Mouse (Mus musculus) heart, embryonic 12.5 days (tissue): ENCODE results near the gene Hoxc12. TPM values are rescaled to one million over a fixed set of nuclear protein-coding genes. Genes with fewer than 3 reads are reported as not detected.
A peak's percentile ranks its signal among the peaks of the same experiment; 100 is the strongest.

ENCODE experiments used
- ATAC-seq: fragments of 200-750 bp; cut with Nextera tagmentation; 2 replicates; pipeline ENCODE4 v1.8.0; 2017; ENCODE audit warnings: moderate TSS enrichment, moderate library complexity; ENCODE audit not compliant: insufficient number of reproducible peaks, low FRiP score
- H3K27ac ChIP-seq: fragments of 300-500 bp; sonication (generic); 2 replicates; pipeline ENCODE4 v1.5.1; 2016; ENCODE audit warnings: mild to moderate bottlenecking, moderate library complexity; ENCODE audit not compliant: poor library complexity, severe bottlenecking
- H3K27me3 ChIP-seq: fragments of 300-500 bp; sonication (generic); replicated peaks from 2 replicates; pipeline ENCODE4 v1.6.1; 2016; ENCODE audit warnings: mild to moderate bottlenecking, moderate library complexity
- H3K36me3 ChIP-seq: fragments of 300-500 bp; sonication (generic); 2 replicates; pipeline ENCODE4 v1.6.1; 2016; ENCODE audit warnings: mild to moderate bottlenecking, moderate library complexity
- H3K4me1 ChIP-seq: fragments of 300-500 bp; sonication (generic); replicated peaks from 2 replicates; pipeline ENCODE4 v1.6.1; 2016; ENCODE audit warnings: mild to moderate bottlenecking
- H3K4me2 ChIP-seq: fragments of 300-500 bp; sonication (generic); 2 replicates; pipeline ENCODE4 v1.6.1; 2016; ENCODE audit warnings: mild to moderate bottlenecking, moderate library complexity
- H3K4me3 ChIP-seq: fragments of 300-500 bp; sonication (generic); 2 replicates; pipeline ENCODE4 v1.5.1; 2016; ENCODE audit warnings: mild to moderate bottlenecking
- H3K9ac ChIP-seq: fragments of 300-500 bp; sonication (generic); 2 replicates; pipeline ENCODE4 v1.6.1; 2016; ENCODE audit warnings: mild to moderate bottlenecking, moderate library complexity
- H3K9me3 ChIP-seq: fragments of 300-500 bp; sonication (generic); replicated peaks from 2 replicates; pipeline ENCODE4 v1.6.1; 2016; ENCODE audit warnings: mild to moderate bottlenecking, moderate library complexity
- WGBS: fragments of 180-500 bp; shearing (Covaris S2); methylation state at CpG from one replicate; pipeline ENCODE4 v1.1.7; 2016; 5-methylcytosine and 5-hydroxymethylcytosine counted together
- polyA plus RNA-seq: library from polyadenylated mRNA; unstranded; fragments of >200 nt; fragmentation: Nextera tagmentation; extraction: Ambion mirVana; gene quantifications from 2 replicates; pipeline ENCODE4 v1.2.1, GENCODE M21; 2016

Gene Hoxc12
- polyA plus RNA-seq, 1 experiment from 2014 or later: not detected

GRCm38 (mm10) chr15:102965892-102966775, 29.6 kb downstream of the Hoxc12 start:
- H3K9me3 ChIP-seq: no peaks in the 10 kb centered on the region
- peaks cover 12% of the 10 kb centered on the region; the same call in 1 of the 2 replicates for H3K4me1 ChIP-seq
- no peak overlapping the region for H3K27ac ChIP-seq
- H3K4me2 ChIP-seq: peak overlapping the region; percentile 45
- peak overlapping the region; percentile 17; the same call in 1 of the 2 replicates for H3K4me3 ChIP-seq
- H3K27me3 ChIP-seq: peaks cover 96% of the 10 kb centered on the region
- H3K36me3 ChIP-seq: no peaks in the 10 kb centered on the region
- 4% methylated on average over 29 of the region's 30 CpGs for WGBS
- H3K9ac ChIP-seq: no peak overlapping the region
- peak; percentile 42 for ATAC-seq

GRCm38 (mm10) chr15:102966776-102967311, 30.3 kb downstream of the Hoxc12 start, which contains the start of gene Hoxc10:
Hoxc10 (plus strand) TSS chr15:102966796.
- Histone ChIP-seq H3K27me3 (peaks cover 95% of the 10 kb centered on the region), H3K9ac (no peak within 1 kb of the TSS), H3K4me2 (peak within 1 kb of the TSS; percentile 45), H3K4me1 (peaks cover 12% of the 10 kb centered on the region; the same call in 1 of the 2 replicates), H3K4me3 (peak within 1 kb of the TSS; percentile 17; the same call in 1 of the 2 replicates), H3K27ac (no peak within 1 kb of the TSS), H3K36me3 (no peaks in the 10 kb centered on the region), H3K9me3 (no peaks in the 10 kb centered on the region)
- no peak for ATAC-seq
- 2% methylated on average over 27 of the region's 27 CpGs for WGBS

DNA sequence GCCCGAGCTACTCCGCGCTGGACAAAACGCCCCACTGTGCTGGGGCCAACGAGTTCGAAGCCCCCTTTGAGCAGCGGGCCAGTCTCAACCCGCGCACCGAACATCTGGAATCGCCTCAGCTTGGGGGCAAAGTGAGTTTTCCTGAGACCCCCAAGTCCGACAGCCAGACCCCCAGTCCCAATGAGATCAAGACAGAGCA, 30.7 kb downstream of the Hoxc12 start, which contains the start of gene Hoxc5:
Gene Hoxc5, plus strand, starts transcription at position 132 of the 199 bp plus-strand sequence.
- Histone ChIP-seq H3K27ac (no peak within 1 kb of the TSS), H3K4me2 (peak within 1 kb of the TSS; percentile 45), H3K27me3 (peaks cover 97% of the 10 kb centered on the region), H3K9me3 (no peaks in the 10 kb centered on the region), H3K36me3 (no peaks in the 10 kb centered on the region), H3K9ac (no peak within 1 kb of the TSS), H3K4me3 (peak within 1 kb of the TSS; percentile 17; the same call in 1 of the 2 replicates), H3K4me1 (peaks cover 12% of the 10 kb centered on the region; the same call in 1 of the 2 replicates)
- ATAC-seq: no peak
- WGBS: 2% methylated on average over 12 of the region's 12 CpGs

DNA sequence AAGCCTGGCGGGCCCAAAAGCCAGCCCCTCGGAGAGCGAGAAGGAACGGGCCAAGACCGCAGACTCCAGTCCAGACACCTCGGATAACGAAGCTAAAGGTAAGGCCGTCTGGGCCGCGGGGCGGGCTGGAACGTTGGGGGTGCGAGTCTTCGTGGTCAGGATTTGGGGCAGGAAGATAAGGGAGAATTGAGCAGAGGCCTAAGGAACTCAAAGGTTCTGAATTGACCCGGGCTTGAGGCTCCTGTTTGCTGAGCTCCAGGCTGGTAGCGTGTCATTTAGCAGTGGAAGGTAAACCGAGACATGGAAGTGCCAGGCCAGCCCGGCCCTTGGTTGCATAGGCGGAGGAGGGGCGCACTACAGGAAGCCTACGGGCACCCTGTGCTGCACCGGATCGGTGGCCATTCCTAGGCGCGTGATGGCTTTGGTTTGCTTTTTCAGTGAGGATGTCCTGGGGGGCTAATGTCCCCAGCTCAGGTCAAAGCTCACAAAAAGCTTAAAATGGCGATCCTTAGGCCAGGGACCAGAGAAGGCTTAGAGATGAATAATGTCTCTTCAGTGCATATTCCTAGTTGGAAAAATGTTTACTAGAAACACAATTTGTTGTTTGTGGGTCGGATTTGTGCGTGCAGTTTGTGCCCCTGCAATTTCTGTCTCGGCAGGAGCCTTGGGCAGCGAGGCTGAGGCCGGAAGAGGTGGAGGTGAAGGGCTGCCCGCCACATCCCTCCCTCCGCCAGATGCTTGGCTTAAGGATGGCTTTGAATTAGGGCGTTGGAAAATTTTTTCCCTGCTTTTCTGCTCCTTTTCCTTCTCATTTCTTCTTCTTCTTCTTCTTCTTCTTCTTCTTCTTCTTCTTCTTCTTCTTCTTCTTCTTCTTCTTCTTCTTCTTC, 31.2 kb downstream of the Hoxc12 start:
- H3K27me3 ChIP-seq: peaks cover 97% of the 10 kb centered on the region
- no peak overlapping the region for H3K27ac ChIP-seq
- no peak for ATAC-seq
- no peak overlapping the region for H3K4me3 ChIP-seq
- no peak overlapping the region for H3K9ac ChIP-seq
- H3K9me3 ChIP-seq: no peaks in the 10 kb centered on the region
- H3K36me3 ChIP-seq: no peaks in the 10 kb centered on the region
- no peak overlapping the region for H3K4me2 ChIP-seq
- WGBS: 2% methylated on average over 34 of the region's 34 CpGs
- peaks cover 12% of the 10 kb centered on the region; the same call in 1 of the 2 replicates for H3K4me1 ChIP-seq

DNA sequence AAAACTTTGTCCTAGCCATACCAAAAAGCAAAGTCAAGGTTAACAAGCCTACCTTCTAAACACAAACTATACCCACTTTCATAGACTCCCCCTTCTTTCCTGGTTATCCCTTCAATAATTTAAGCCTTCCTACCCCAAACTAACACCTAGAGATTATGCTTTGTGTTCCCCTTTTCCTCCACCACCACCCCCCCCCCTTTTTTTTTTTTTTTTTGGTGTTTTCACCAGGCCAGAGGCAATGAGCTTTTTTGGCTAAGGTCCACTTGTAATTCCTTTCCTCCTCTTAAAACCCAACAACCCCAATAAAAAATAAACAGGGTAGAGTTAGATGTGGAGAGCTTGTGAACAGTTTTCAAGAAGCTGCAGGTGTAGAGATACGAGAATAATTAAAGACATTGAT, 32.7 kb downstream of the Hoxc12 start:
- no peaks in the 10 kb centered on the region for H3K36me3 ChIP-seq
- no peak overlapping the region for H3K4me2 ChIP-seq
- H3K9me3 ChIP-seq: no peaks in the 10 kb centered on the region
- H3K27me3 ChIP-seq: peaks cover 97% of the 10 kb centered on the region
- H3K27ac ChIP-seq: no peak overlapping the region
- H3K4me3 ChIP-seq: no peak overlapping the region
- WGBS: 27% methylated on average over 1 of the region's 1 CpGs
- H3K9ac ChIP-seq: no peak overlapping the region
- no peak for ATAC-seq
- peaks cover 8% of the 10 kb centered on the region; the same call in 1 of the 2 replicates for H3K4me1 ChIP-seq

DNA sequence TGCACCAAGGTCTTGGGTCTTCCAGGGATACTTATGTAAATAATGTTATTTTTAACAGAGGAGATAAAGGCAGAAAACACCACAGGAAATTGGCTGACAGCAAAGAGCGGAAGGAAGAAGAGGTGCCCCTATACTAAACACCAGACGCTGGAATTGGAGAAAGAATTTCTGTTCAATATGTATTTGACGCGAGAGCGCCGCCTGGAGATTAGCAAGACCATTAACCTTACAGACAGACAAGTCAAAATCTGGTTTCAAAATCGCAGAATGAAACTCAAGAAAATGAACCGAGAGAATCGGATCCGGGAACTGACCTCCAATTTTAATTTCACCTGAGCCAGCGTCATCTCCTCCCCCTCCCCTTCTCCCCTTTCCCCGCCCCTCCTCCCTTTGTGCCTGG, 34.2 kb downstream of the Hoxc12 start:
- Histone ChIP-seq H3K9ac (no peak overlapping the region), H3K27ac (no peak overlapping the region), H3K27me3 (peaks cover 96% of the 10 kb centered on the region), H3K4me2 (no peak overlapping the region), H3K9me3 (no peaks in the 10 kb centered on the region), H3K4me3 (no peak overlapping the region), H3K4me1 (peaks cover 8% of the 10 kb centered on the region; the same call in 1 of the 2 replicates), H3K36me3 (no peaks in the 10 kb centered on the region)
- 2% methylated on average over 12 of the region's 12 CpGs for WGBS
- no peak for ATAC-seq

DNA sequence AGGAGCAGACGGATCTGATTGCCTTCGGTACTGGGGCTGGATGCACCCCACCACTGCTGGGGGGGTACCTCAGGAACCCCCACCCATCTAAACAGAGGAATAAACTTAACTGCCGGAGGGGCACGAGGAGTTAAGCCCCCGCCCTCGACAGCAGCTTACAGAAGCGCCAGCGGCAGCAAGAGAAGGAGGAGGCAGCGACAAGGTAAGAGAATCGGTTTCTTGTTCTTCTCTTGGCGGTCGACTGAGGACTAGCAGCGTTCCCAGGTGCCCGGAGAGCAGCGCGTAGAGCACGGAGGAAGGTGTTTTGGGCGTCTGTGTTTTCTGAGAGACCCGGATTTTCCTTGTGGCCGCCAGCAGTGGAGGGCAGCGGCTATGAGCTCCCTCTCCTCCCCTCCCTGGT, 35.7 kb downstream of the Hoxc12 start:
- Histone ChIP-seq H3K9ac (no peak overlapping the region), H3K4me2 (no peak overlapping the region), H3K4me1 (peaks cover 3% of the 10 kb centered on the region; the same call in 1 of the 2 replicates), H3K36me3 (no peaks in the 10 kb centered on the region), H3K27ac (no peak overlapping the region), H3K4me3 (no peak overlapping the region), H3K27me3 (peaks cover 96% of the 10 kb centered on the region), H3K9me3 (no peaks in the 10 kb centered on the region)
- under 1% methylated on average over 21 of the region's 21 CpGs for WGBS
- ATAC-seq: no peak

- no peak for ATAC-seq
- Histone ChIP-seq H3K4me3 (no peak overlapping the region), H3K4me1 (peaks cover 6% of the 10 kb centered on the region; the same call in 1 of the 2 replicates), H3K27ac (no peak overlapping the region), H3K4me2 (no peak overlapping the region), H3K9ac (no peak overlapping the region), H3K9me3 (no peaks in the 10 kb centered on the region), H3K27me3 (peaks cover 96% of the 10 kb centered on the region), H3K36me3 (no peaks in the 10 kb centered on the region)
- under 1% methylated on average over 6 of the region's 6 CpGs for WGBS
These were observed 36.2 kb downstream of the Hoxc12 start for GRCm38 (mm10) chr15:102972753-102973152.

GRCm38 (mm10) chr15:102975034-102975433, 38.5 kb downstream of the Hoxc12 start:
- peaks cover 97% of the 10 kb centered on the region for H3K27me3 ChIP-seq
- ATAC-seq: no peak
- H3K4me2 ChIP-seq: no peak overlapping the region
- no peak overlapping the region for H3K27ac ChIP-seq
- H3K4me1 ChIP-seq: peaks cover 6% of the 10 kb centered on the region; the same call in 1 of the 2 replicates
- H3K9ac ChIP-seq: no peak overlapping the region
- no peaks in the 10 kb centered on the region for H3K36me3 ChIP-seq
- no peaks in the 10 kb centered on the region for H3K9me3 ChIP-seq
- no peak overlapping the region for H3K4me3 ChIP-seq
- 5% methylated on average over 7 of the region's 7 CpGs for WGBS

- no peak overlapping the region for H3K9ac ChIP-seq
- H3K4me3 ChIP-seq: no peak overlapping the region
- no peaks in the 10 kb centered on the region for H3K36me3 ChIP-seq
- ATAC-seq: no peak
- H3K9me3 ChIP-seq: no peaks in the 10 kb centered on the region
- H3K4me1 ChIP-seq: peaks cover 6% of the 10 kb centered on the region; the same call in 1 of the 2 replicates
- H3K27ac ChIP-seq: no peak overlapping the region
- under 1% methylated on average over 21 of the region's 21 CpGs for WGBS
- peaks cover 97% of the 10 kb centered on the region for H3K27me3 ChIP-seq
- H3K4me2 ChIP-seq: no peak overlapping the region
These were observed 39.1 kb downstream of the Hoxc12 start for GRCm38 (mm10) chr15:102975688-102976111.
